Mouse (Mus musculus) macrophage (primary cell): ENCODE results near the gene Xlr5b. TPM values are rescaled to one million over a fixed set of nuclear protein-coding genes. Genes with fewer than 3 reads are reported as not detected.
"Not testable (repeated sequence)": the region's sequence is repeated elsewhere in the genome, so short reads cannot be mapped to it uniquely, and the experiment has no call there.

Experiments
- H3K27ac ChIP-seq: fragments of 350-480 bp; formaldehyde crosslinking; 2 replicates; pipeline ENCODE4 v1.9.0; 2021
- H3K36me3 ChIP-seq: fragments of 350-480 bp; formaldehyde crosslinking; 2 replicates; pipeline ENCODE4 v1.9.0; 2021; ENCODE audit errors: inconsistent target
- H3K4me3 ChIP-seq: fragments of 350-480 bp; formaldehyde crosslinking; 2 replicates; pipeline ENCODE4 v1.9.0; 2021; ENCODE audit errors: inconsistent target
- H3K79me2 ChIP-seq: fragments of 350-480 bp; formaldehyde crosslinking; 2 replicates; pipeline ENCODE4 v1.9.0; 2021; ENCODE audit errors: inconsistent target
- WGBS: methylation state at CpG from one replicate; pipeline ENCODE4 v1.1.7; 2026; ENCODE audit warnings: inconsistent platforms; ENCODE audit not compliant: missing documents; 5-methylcytosine and 5-hydroxymethylcytosine counted together
- polyA plus RNA-seq: library from polyadenylated mRNA; stranded (reverse); fragments of 250-400 nt; gene quantifications from 3 replicates; pipeline ENCODE4 v1.2.4, GENCODE M21; 2018; ENCODE audit warnings: inconsistent platforms
- total RNA-seq, 78 experiments: library from RNA; depleted of rRNA; stranded (reverse); fragments of 250-400 nt; gene quantifications; 1 replicate in 9 of 78; 2 replicates in 24 of 78; 3 replicates in 43 of 78; 4 replicates in 2 of 78; pipeline ENCODE4 v1.2.4; 2018; ENCODE audit warnings: inconsistent platforms in 56 of 78

Xlr5b gene
- not detected for total RNA-seq (2018; cell fraction: chromatin; rRNA removed)
- not detected for total RNA-seq (2018; cell fraction: cytosol; rRNA removed)
- total RNA-seq (2018; cell fraction: nucleus; rRNA removed), result not detected
- not detected in 3 replicates for polyA plus RNA-seq

- not testable (repeated sequence) for H3K4me3 ChIP-seq, H3K79me2 ChIP-seq, H3K27ac ChIP-seq, H3K36me3 ChIP-seq
- WGBS, result no CpG with 5 or more reads among the region's 20 CpGs
Measured at GRCm38 (mm10) chrX:73148496-73148895, at the start of gene Xlr5b. Gene Xlr5b, plus strand, starts transcription at chrX:73148796.

- H3K4me3 ChIP-seq, H3K36me3 ChIP-seq, H3K79me2 ChIP-seq, H3K27ac ChIP-seq: not testable (repeated sequence)
- no CpG with 5 or more reads among the region's 7 CpGs for WGBS
Measured at GRCm38 (mm10) chrX:73116747-73117146, 31.8 kb upstream of the Xlr5b start, which contains the start of gene Gm14685. Gene Gm14685, plus strand, starts transcription at chrX:73117047.

GRCm38 (mm10) chrX:73122859-73123829 is 25.5 kb upstream of the Xlr5b start:
- not testable (repeated sequence) for H3K27ac ChIP-seq, H3K4me3 ChIP-seq, H3K36me3 ChIP-seq, H3K79me2 ChIP-seq
- no CpG with 5 or more reads among the region's 12 CpGs for WGBS

- not testable (repeated sequence) for H3K4me3 ChIP-seq, H3K79me2 ChIP-seq, H3K27ac ChIP-seq, H3K36me3 ChIP-seq
- WGBS, result no CpG with 5 or more reads among the region's 7 CpGs
Measured at GRCm38 (mm10) chrX:73143218-73143618, 5.4 kb upstream of the Xlr5b start.

- H3K4me3 ChIP-seq, H3K27ac ChIP-seq, H3K79me2 ChIP-seq, H3K36me3 ChIP-seq: not testable (repeated sequence)
- no CpG with 5 or more reads among the region's 7 CpGs for WGBS
Measured at GRCm38 (mm10) chrX:73149350-73149749, 754 bp downstream of the Xlr5b start, which contains the start of gene DXBay18. Gene DXBay18, minus strand, starts transcription at chrX:73149450.

GRCm38 (mm10) chrX:73176889-73177288 is 28.3 kb downstream of the Xlr5b start, which contains the start of gene Spin2d:
Gene Spin2d, minus strand, starts transcription at chrX:73176989.
- not testable (repeated sequence) for H3K4me3 ChIP-seq, H3K27ac ChIP-seq, H3K36me3 ChIP-seq, H3K79me2 ChIP-seq
- no CpG with 5 or more reads among the region's 15 CpGs for WGBS

- not testable (repeated sequence) for H3K27ac ChIP-seq, H3K36me3 ChIP-seq, H3K4me3 ChIP-seq, H3K79me2 ChIP-seq
- 90% methylated on average over 7 of the region's 12 CpGs for WGBS
Measured at GRCm38 (mm10) chrX:73191934-73192333, 43.3 kb downstream of the Xlr5b start, which contains the start of gene Xlr3b. Gene Xlr3b, plus strand, starts transcription at chrX:73192207.

Other genes with a start within 250 kb of the Xlr5b start
- 44.0 to 88.1 TPM (median 45.2 TPM) in 3 replicates for gene Cetn2, start 230.4 kb upstream of the Xlr5b start, polyA plus RNA-seq
- gene Nsdhl, start 230.2 kb upstream of the Xlr5b start, polyA plus RNA-seq, result 17.8 to 25.0 TPM (median 21.0 TPM) in 3 replicates
- gene Zfp185, start 161.5 kb upstream of the Xlr5b start, polyA plus RNA-seq, result not detected in 3 replicates
- not detected in 3 replicates for gene Pnma5, start 111.7 kb upstream of the Xlr5b start, polyA plus RNA-seq
- gene Pnma3, start 84.0 kb upstream of the Xlr5b start, polyA plus RNA-seq, result not detected in 3 replicates
- 1.4 to 5.2 TPM (median 2.2 TPM) in 3 replicates for gene Xlr4a, start 66.3 kb upstream of the Xlr5b start, polyA plus RNA-seq
- 0.35 TPM in 1 of 3 replicates, not detected in the others for gene Xlr3a, start 51.7 kb upstream of the Xlr5b start, polyA plus RNA-seq
- gene Gm14685, start 31.7 kb upstream of the Xlr5b start, polyA plus RNA-seq, result not detected in 3 replicates
- gene DXBay18, start 654 bp downstream of the Xlr5b start, polyA plus RNA-seq, result not detected in 3 replicates
- gene Spin2d, start 28.2 kb downstream of the Xlr5b start, polyA plus RNA-seq, result not detected in 3 replicates
- 1.6 to 2.5 TPM (median 1.8 TPM) in 3 replicates for gene Xlr3b, start 43.4 kb downstream of the Xlr5b start, polyA plus RNA-seq
- 3.1 to 6.6 TPM (median 5.2 TPM) in 3 replicates for gene Xlr4b, start 65.5 kb downstream of the Xlr5b start, polyA plus RNA-seq
- 1.2 to 3.4 TPM (median 2.6 TPM) in 3 replicates for gene F8a, start 79.5 kb downstream of the Xlr5b start, polyA plus RNA-seq
- gene Xlr4c, start 94.3 kb downstream of the Xlr5b start, polyA plus RNA-seq, result 0.25 to 0.36 TPM (median 0.29 TPM) in 3 replicates
- gene Xlr3c, start 116.6 kb downstream of the Xlr5b start, polyA plus RNA-seq, result not detected in 3 replicates
- not detected in 3 replicates for gene Xlr5a, start 144.2 kb downstream of the Xlr5b start, polyA plus RNA-seq
- gene Xlr5c, start 144.2 kb downstream of the Xlr5b start, polyA plus RNA-seq, result not detected in 3 replicates
- gene Gm45015, start 188.0 kb downstream of the Xlr5b start, polyA plus RNA-seq, result not detected in 3 replicates
- 6.6 to 8.1 TPM (median 7.9 TPM) in 3 replicates for gene Zfp275, start 193.8 kb downstream of the Xlr5b start, polyA plus RNA-seq
- gene Gm18336, start 249.9 kb downstream of the Xlr5b start, polyA plus RNA-seq, result not detected in 3 replicates